Mouse (Mus musculus): ENCODE results near the gene Vwa3a.

GRCm38 (mm10) chr7:120767369-120767768 is 28.3 kb downstream of the Vwa3a start:
- TF ChIP-seq CTCF (IDR thresholded peaks at IDR 0.05; ENCODE audit: extremely low read depth, insufficient read depth, insufficient read length, insufficient replicate concordance), result no peak
- TF ChIP-seq POLR2A (IDR thresholded peaks at IDR 0.05; ENCODE audit: low read depth, low read length), result no peak

Data from spleen, adult 2 months (tissue).